Mouse (Mus musculus) neural tube, embryonic 11.5 days (tissue): ENCODE measurements at regions not wholly inside any gene's neighbourhood (a gene's known extent, or its start where the extent isn't known, plus 50 kb on each side); places are given as distances from the start of the nearest gene placed in this dataset.

Experiments used
- ATAC-seq: fragments of 200-750 bp; cut with Nextera tagmentation; 2 replicates; pipeline ENCODE4 v1.8.0; 2017; ENCODE audit warnings: moderate number of reproducible peaks, mild to moderate bottlenecking, moderate TSS enrichment, moderate library complexity; ENCODE audit not compliant: insufficient read depth, low FRiP score, low TSS enrichment
- DNase-seq: peaks from one replicate; pipeline ENCODE4 v3.0.0-alpha.2; 2015; ENCODE audit warnings: low spot score
- H3K27ac ChIP-seq: fragments of 300-500 bp; sonication (generic); 2 replicates; pipeline ENCODE4 v1.5.1; 2014; ENCODE audit warnings: low read depth, mild to moderate bottlenecking, low read length
- H3K27me3 ChIP-seq: fragments of 300-500 bp; sonication (generic); 2 replicates; pipeline ENCODE4 v1.6.1; 2014; ENCODE audit warnings: mild to moderate bottlenecking, low read length, mixed read lengths; ENCODE audit not compliant: control insufficient read depth, insufficient read depth
- H3K36me3 ChIP-seq: fragments of 300-500 bp; sonication (generic); 2 replicates; pipeline ENCODE4 v1.6.1; 2014; ENCODE audit warnings: mild to moderate bottlenecking, low read length, moderate library complexity, mixed read lengths; ENCODE audit not compliant: control insufficient read depth, insufficient read depth
- H3K4me1 ChIP-seq: fragments of 300-500 bp; sonication (generic); 2 replicates; pipeline ENCODE4 v1.6.1; 2014; ENCODE audit warnings: low read length, mixed read lengths; ENCODE audit not compliant: control insufficient read depth, insufficient read depth
- H3K4me2 ChIP-seq: fragments of 300-500 bp; sonication (generic); 2 replicates; pipeline ENCODE4 v1.6.1; 2014; ENCODE audit warnings: low read depth, mild to moderate bottlenecking, moderate library complexity
- H3K4me3 ChIP-seq: fragments of 300-500 bp; sonication (generic); 2 replicates; pipeline ENCODE4 v1.5.1; 2014; ENCODE audit warnings: low read depth, low read length
- H3K9ac ChIP-seq: fragments of 300-500 bp; sonication (generic); 2 replicates; pipeline ENCODE4 v1.6.1; 2014; ENCODE audit warnings: mild to moderate bottlenecking, low read length
- H3K9me3 ChIP-seq: fragments of 300-500 bp; sonication (generic); 2 replicates; pipeline ENCODE4 v1.6.1; 2016; ENCODE audit warnings: low read length; ENCODE audit not compliant: control insufficient read depth
- WGBS: fragments of 180-500 bp; shearing (Covaris S2); extraction: QIAGEN DNeasy Blood & Tissue Kit; methylation state at CpG from one replicate; pipeline ENCODE4 v1.1.7; 2014; 5-methylcytosine and 5-hydroxymethylcytosine counted together

- Histone ChIP-seq H3K4me3 (no peak overlapping the region), H3K9me3 (no peaks in the 10 kb centered on the region), H3K4me2 (no peak overlapping the region), H3K27ac (no peak overlapping the region), H3K4me1 (no peaks in the 10 kb centered on the region), H3K27me3 (no peaks in the 10 kb centered on the region), H3K36me3 (no peaks in the 10 kb centered on the region), H3K9ac (no peak overlapping the region)
- 40% methylated on average over 2 of the region's 2 CpGs for WGBS
- no peak for ATAC-seq
- no peak for DNase-seq
Observed at GRCm38 (mm10) chr2:137644160-137644559, 527.7 kb upstream of the Jag1 start.

GRCm38 (mm10) chr2:137643269-137644055 is 527.0 kb upstream of the Jag1 start:
- H3K27ac ChIP-seq = no peak overlapping the region
- H3K36me3 ChIP-seq = no peaks in the 10 kb centered on the region
- no peak for DNase-seq
- H3K27me3 ChIP-seq = no peaks in the 10 kb centered on the region
- no peak overlapping the region for H3K4me3 ChIP-seq
- WGBS = 61% methylated on average over 10 of the region's 10 CpGs
- ATAC-seq = no peak
- no peaks in the 10 kb centered on the region for H3K4me1 ChIP-seq
- no peak overlapping the region for H3K4me2 ChIP-seq
- H3K9me3 ChIP-seq = no peaks in the 10 kb centered on the region
- H3K9ac ChIP-seq = no peak overlapping the region

GRCm38 (mm10) chr2:137635019-137635621 is 518.7 kb upstream of the Jag1 start:
- 56% methylated on average over 4 of the region's 4 CpGs for WGBS

GRCm38 (mm10) chr2:137616637-137617036 is 500.2 kb upstream of the Jag1 start:
- Histone ChIP-seq H3K9me3 (no peaks in the 10 kb centered on the region), H3K27me3 (no peaks in the 10 kb centered on the region), H3K9ac (no peak overlapping the region), H3K36me3 (no peaks in the 10 kb centered on the region), H3K4me2 (no peak overlapping the region), H3K27ac (no peak overlapping the region), H3K4me3 (no peak overlapping the region), H3K4me1 (no peaks in the 10 kb centered on the region)
- WGBS = 79% methylated on average over 3 of the region's 3 CpGs
- ATAC-seq = no peak
- DNase-seq = no peak

More at GRCm38 (mm10) chr2:137635019-137635621, 518.7 kb upstream of the Jag1 start:
- no peak for ATAC-seq
- no peak overlapping the region for H3K9ac ChIP-seq
- no peaks in the 10 kb centered on the region for H3K36me3 ChIP-seq
- no peak overlapping the region for H3K4me3 ChIP-seq
- no peaks in the 10 kb centered on the region for H3K9me3 ChIP-seq
- H3K4me1 ChIP-seq = no peaks in the 10 kb centered on the region
- no peaks in the 10 kb centered on the region for H3K27me3 ChIP-seq
- no peak overlapping the region for H3K27ac ChIP-seq
- H3K4me2 ChIP-seq = no peak overlapping the region
- DNase-seq = no peak

GRCm38 (mm10) chr2:137613791-137614190 is 497.3 kb upstream of the Jag1 start:
- no peaks in the 10 kb centered on the region for H3K27me3 ChIP-seq
- DNase-seq (no peak), ATAC-seq (no peak)
- no peak overlapping the region for H3K4me3 ChIP-seq
- H3K4me1 ChIP-seq = no peaks in the 10 kb centered on the region
- no peak overlapping the region for H3K4me2 ChIP-seq
- no peaks in the 10 kb centered on the region for H3K36me3 ChIP-seq
- no peak overlapping the region for H3K27ac ChIP-seq
- no peak overlapping the region for H3K9ac ChIP-seq
- H3K9me3 ChIP-seq = no peaks in the 10 kb centered on the region
- WGBS = 97% methylated on average over 2 of the region's 2 CpGs

GRCm38 (mm10) chr2:137608506-137608905 is 492.1 kb upstream of the Jag1 start:
- H3K4me3 ChIP-seq = no peak overlapping the region
- no peak overlapping the region for H3K9ac ChIP-seq
- H3K27me3 ChIP-seq = no peaks in the 10 kb centered on the region
- 65% methylated on average over 6 of the region's 6 CpGs for WGBS
- no peak for ATAC-seq
- H3K4me2 ChIP-seq = no peak overlapping the region
- no peak overlapping the region for H3K27ac ChIP-seq
- DNase-seq = no peak
- no peaks in the 10 kb centered on the region for H3K4me1 ChIP-seq
- no peaks in the 10 kb centered on the region for H3K9me3 ChIP-seq
- H3K36me3 ChIP-seq = no peaks in the 10 kb centered on the region

- Histone ChIP-seq H3K27ac (no peak overlapping the region), H3K27me3 (no peaks in the 10 kb centered on the region), H3K36me3 (no peaks in the 10 kb centered on the region), H3K4me1 (no peaks in the 10 kb centered on the region), H3K4me2 (no peak overlapping the region), H3K9ac (no peak overlapping the region), H3K9me3 (no peaks in the 10 kb centered on the region), H3K4me3 (no peak overlapping the region)
- no peak for ATAC-seq
- DNase-seq = no peak
- 91% methylated on average over 7 of the region's 7 CpGs for WGBS
Observed at GRCm38 (mm10) chr2:137598136-137598535, 481.7 kb upstream of the Jag1 start.

- 88% methylated on average over 4 of the region's 4 CpGs for WGBS
- no peaks in the 10 kb centered on the region for H3K4me1 ChIP-seq
- no peak overlapping the region for H3K4me2 ChIP-seq
- ATAC-seq = no peak
- no peak overlapping the region for H3K4me3 ChIP-seq
- DNase-seq = no peak
- H3K36me3 ChIP-seq = no peaks in the 10 kb centered on the region
- H3K27me3 ChIP-seq = no peaks in the 10 kb centered on the region
- no peak overlapping the region for H3K9ac ChIP-seq
- no peak overlapping the region for H3K27ac ChIP-seq
- H3K9me3 ChIP-seq = no peaks in the 10 kb centered on the region
Observed at GRCm38 (mm10) chr2:137594509-137594908, 478.1 kb upstream of the Jag1 start.

GRCm38 (mm10) chr2:137591551-137591950 is 475.1 kb upstream of the Jag1 start:
- DNase-seq (no peak), ATAC-seq (no peak)
- Histone ChIP-seq H3K36me3 (no peaks in the 10 kb centered on the region), H3K27me3 (no peaks in the 10 kb centered on the region), H3K4me1 (no peaks in the 10 kb centered on the region), H3K4me2 (no peak overlapping the region), H3K4me3 (no peak overlapping the region), H3K9me3 (no peaks in the 10 kb centered on the region), H3K27ac (no peak overlapping the region), H3K9ac (no peak overlapping the region)
- 83% methylated on average over 1 of the region's 1 CpGs for WGBS
